Mouse (Mus musculus) midbrain, embryonic 13.5 days (tissue): ENCODE measurements around the gene Pick1. TPM values are rescaled to one million over a fixed set of nuclear protein-coding genes. Genes with fewer than 3 reads are reported as not detected.
A peak's percentile ranks its signal among the peaks of the same experiment; 100 is the strongest.

Experiments
- ATAC-seq: fragments of 200-750 bp; cut with Nextera tagmentation; 2 replicates; pipeline ENCODE4 v1.8.0; 2017; ENCODE audit warnings: mild to moderate bottlenecking, moderate TSS enrichment, moderate library complexity
- H3K27ac ChIP-seq: fragments of 300-500 bp; sonication (generic); 2 replicates; pipeline ENCODE4 v1.5.1; 2015; ENCODE audit warnings: inconsistent platforms, mild to moderate bottlenecking, moderate library complexity
- H3K27me3 ChIP-seq: fragments of 300-500 bp; sonication (generic); 2 replicates; pipeline ENCODE4 v1.6.1; 2015; ENCODE audit warnings: mild to moderate bottlenecking, inconsistent platforms
- H3K36me3 ChIP-seq: fragments of 300-500 bp; sonication (generic); 2 replicates; pipeline ENCODE4 v1.6.1; 2015; ENCODE audit warnings: mild to moderate bottlenecking, inconsistent platforms
- H3K4me1 ChIP-seq: fragments of 300-500 bp; sonication (generic); replicated peaks from 2 replicates; pipeline ENCODE4 v1.6.1; 2015; ENCODE audit warnings: inconsistent platforms
- H3K4me2 ChIP-seq: fragments of 300-500 bp; sonication (generic); replicated peaks from 2 replicates; pipeline ENCODE4 v1.6.1; 2015; ENCODE audit warnings: moderate library complexity, mild to moderate bottlenecking, inconsistent platforms
- H3K4me3 ChIP-seq: fragments of 300-500 bp; sonication (generic); replicated peaks from 2 replicates; pipeline ENCODE4 v1.5.1; 2015; ENCODE audit warnings: mild to moderate bottlenecking, inconsistent platforms
- H3K9ac ChIP-seq: fragments of 300-500 bp; sonication (generic); replicated peaks from 2 replicates; pipeline ENCODE4 v1.6.1; 2015; ENCODE audit warnings: mild to moderate bottlenecking, inconsistent platforms
- H3K9me3 ChIP-seq: fragments of 300-500 bp; sonication (generic); 2 replicates; pipeline ENCODE4 v1.6.1; 2016; ENCODE audit warnings: mild to moderate bottlenecking, inconsistent platforms
- WGBS: fragments of 180-500 bp; shearing (Covaris S2); methylation state at CpG from one replicate; pipeline ENCODE4 v1.1.7; 2015; 5-methylcytosine and 5-hydroxymethylcytosine counted together
- polyA plus RNA-seq: library from polyadenylated mRNA; unstranded; fragments of >200 nt; fragmentation: Nextera tagmentation; extraction: Ambion mirVana; gene quantifications from 2 replicates; pipeline ENCODE4 v1.2.1, GENCODE M21; 2015

Pick1 gene
- polyA plus RNA-seq, 1 experiment from 2014 or later = 86.8 TPM

DNA sequence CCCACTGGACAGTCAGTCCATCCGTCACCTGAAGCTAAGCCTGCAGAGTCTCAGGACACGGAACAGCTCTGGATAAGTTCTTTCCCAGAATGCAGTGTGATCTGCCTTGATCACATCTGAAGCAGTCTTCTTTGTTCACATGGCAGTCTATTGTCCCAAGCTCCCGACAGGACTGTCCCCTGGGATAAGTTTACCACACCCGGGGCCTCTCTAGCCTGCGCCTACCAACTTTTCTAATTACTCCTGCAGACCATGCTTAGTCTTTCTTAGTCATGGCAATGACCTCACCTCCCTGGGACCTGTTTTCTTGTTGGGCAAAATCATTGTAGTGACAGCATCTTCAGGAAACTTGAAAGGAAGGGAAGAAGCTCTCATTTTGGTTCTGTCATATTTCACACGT, 9.1 kb downstream of the Pick1 start:
- Histone ChIP-seq H3K4me2 (no peak overlapping the region), H3K9ac (no peak overlapping the region), H3K4me1 (no peaks in the 10 kb centered on the region), H3K27me3 (no peaks in the 10 kb centered on the region), H3K4me3 (no peak overlapping the region), H3K36me3 (peaks cover 85% of the 10 kb centered on the region), H3K9me3 (no peaks in the 10 kb centered on the region), H3K27ac (no peak overlapping the region)
- ATAC-seq = no peak
- WGBS = 72% methylated on average over 6 of the region's 6 CpGs

DNA sequence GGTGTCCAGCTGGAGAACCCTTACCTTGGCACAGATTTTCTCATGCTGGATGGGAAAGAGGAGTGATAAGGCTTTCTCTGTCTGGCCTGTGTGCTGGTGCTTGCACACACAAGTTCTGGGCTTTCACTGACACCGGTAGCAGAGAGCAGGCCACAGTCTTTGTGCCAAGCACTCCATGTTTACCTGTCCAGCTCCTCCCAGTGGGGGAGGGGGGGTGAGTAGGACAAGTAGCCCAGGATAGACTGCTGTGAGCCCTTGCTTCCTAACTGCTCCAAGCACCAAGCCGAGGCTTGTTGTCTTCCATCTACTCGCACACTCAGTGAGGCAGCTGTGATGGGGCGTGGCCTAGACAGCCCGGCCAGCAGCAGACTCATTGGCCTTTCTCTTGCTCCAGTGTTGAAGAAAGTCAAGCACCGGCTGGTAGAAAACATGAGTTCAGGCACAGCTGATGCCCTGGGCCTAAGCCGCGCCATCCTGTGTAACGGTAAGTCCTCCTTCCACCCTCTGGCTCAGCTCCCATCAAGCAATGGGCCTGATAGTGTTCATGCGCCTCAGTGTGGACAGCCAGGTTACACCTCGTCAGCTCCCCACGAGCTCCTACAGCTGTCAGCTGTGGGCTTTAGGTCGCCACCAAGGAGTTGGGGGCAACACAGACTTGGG, 13.7 kb downstream of the Pick1 start:
- Histone ChIP-seq H3K9me3 (no peaks in the 10 kb centered on the region), H3K36me3 (peaks cover 80% of the 10 kb centered on the region), H3K27ac (peak overlapping the region; percentile 6; the same call in 1 of the 2 replicates), H3K9ac (no peak overlapping the region), H3K4me1 (peaks cover 2% of the 10 kb centered on the region; the same call in 1 of the 2 replicates), H3K4me3 (no peak overlapping the region), H3K27me3 (no peaks in the 10 kb centered on the region), H3K4me2 (no peak overlapping the region)
- WGBS = 75% methylated on average over 13 of the region's 13 CpGs
- ATAC-seq = peak; percentile 48; the same call in 1 of the 2 replicates

DNA sequence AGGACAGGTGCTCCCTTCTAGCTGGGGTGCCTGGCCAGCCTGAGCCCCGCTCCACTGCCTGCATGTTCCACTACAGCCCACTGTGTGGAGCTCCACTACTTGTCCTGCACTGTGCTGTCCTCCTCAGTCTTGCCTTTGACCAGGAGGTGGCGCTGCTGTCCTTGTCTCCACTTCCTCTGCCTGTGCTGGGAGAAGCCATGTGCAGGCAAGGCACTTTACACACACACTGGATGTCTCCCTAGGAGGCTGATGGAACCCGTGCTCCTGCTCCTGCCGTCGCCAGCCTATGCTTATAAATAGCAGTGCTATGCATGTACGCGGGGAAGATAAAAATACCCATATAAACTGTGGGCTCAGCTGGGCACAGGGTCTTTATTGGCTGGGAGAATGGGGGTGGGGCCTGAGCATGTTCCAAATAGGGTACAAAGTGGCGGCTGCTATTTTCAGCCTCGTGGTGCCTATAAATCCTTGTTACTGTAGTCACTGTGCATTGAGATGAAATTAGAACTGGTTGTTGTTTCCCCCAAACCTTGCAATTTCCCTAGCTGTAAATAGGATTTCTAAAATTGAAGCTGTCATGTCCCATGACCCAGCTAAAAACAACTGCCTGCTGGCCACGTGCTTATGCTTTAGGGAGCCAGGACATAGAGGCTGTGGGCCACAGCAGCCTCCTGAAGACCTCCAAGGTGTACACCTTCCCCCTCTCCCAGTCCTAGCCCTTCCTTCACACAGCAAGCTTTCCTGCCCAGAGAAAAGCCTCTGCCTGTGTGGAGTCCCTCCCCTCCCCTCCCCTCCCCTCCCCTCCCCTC, 14.5 kb downstream of the Pick1 start:
- Histone ChIP-seq H3K36me3 (peaks cover 80% of the 10 kb centered on the region), H3K4me2 (no peak overlapping the region), H3K27me3 (no peaks in the 10 kb centered on the region), H3K27ac (0 out of 2 replicates have a peak overlapping the region, but pooled peaks have one; percentile 39), H3K4me3 (no peak overlapping the region), H3K9me3 (no peaks in the 10 kb centered on the region), H3K9ac (no peak overlapping the region; the same call in 1 of the 2 replicates), H3K4me1 (peaks cover 2% of the 10 kb centered on the region; the same call in 1 of the 2 replicates)
- peak; percentile 98 for ATAC-seq
- 21% methylated on average over 10 of the region's 10 CpGs for WGBS

DNA sequence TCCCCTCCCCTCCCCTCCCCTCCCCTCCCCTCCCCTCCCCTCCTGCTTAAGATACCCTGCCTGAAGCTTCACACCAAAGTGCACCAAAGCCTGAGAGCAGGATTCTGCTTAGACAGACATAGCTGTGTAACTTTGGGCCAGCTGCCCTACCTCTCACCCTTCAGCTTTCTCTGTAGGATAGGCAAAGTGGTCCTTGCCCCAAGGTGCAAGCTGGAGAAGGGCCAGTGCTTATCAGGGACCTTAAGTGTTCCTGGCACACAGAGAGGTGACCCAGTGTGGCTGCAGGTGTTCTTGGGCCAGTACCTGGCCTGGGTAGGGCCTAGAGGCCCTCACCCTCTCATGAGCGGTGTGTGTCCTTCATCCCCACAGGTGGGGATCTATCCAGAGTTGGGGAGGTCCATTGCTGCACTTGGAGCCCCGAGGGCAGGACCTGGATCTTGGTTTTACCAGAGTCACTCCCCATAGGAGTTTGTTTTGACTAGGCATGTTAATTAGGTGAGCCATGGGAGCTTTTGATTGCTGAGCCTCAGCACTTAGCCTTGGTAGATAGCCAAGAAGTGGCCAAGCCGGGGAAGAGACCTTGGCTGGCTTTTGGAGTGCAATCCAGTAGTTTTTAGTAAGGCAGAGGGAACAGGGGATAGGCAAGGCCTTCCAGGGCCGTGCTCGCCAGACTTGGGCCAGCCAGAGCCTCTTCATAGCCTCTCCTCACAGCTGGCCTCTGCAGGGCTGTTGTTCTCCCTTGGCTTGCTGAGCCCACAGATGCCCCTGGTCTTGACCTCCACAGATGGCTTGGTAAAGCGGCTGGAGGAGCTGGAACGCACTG, 15.3 kb downstream of the Pick1 start:
- Histone ChIP-seq H3K36me3 (peaks cover 80% of the 10 kb centered on the region), H3K9me3 (no peaks in the 10 kb centered on the region), H3K9ac (peak overlapping the region; percentile 29; the same call in 1 of the 2 replicates), H3K4me2 (no peak overlapping the region), H3K4me1 (peaks cover 2% of the 10 kb centered on the region; the same call in 1 of the 2 replicates), H3K4me3 (no peak overlapping the region), H3K27me3 (no peaks in the 10 kb centered on the region), H3K27ac (no peak overlapping the region; the same call in 1 of the 2 replicates)
- 77% methylated on average over 7 of the region's 7 CpGs for whole genome bisulfite sequencing
- ATAC-seq = no peak

DNA sequence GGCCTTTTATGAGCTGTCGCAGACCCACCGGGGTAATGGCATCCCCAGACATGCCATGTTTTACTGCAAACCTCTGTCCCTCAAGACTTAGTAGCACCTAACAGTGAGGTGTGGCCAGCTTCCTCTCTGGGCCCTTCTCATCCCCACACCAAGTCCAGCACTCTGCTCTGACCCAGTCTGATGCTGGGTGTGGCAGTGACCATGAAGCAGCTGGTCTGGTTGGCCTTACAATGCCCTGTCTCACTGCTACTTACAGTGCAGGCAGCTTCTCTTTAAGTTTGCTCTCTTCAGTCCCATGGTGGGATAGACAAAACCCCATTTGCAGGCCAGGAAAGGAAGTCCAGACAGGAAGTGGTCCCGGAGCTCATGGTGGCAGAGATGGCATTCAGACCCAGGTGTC, 16.3 kb downstream of the Pick1 start:
- H3K4me2 ChIP-seq = no peak overlapping the region
- WGBS = 93% methylated on average over 3 of the region's 3 CpGs

DNA sequence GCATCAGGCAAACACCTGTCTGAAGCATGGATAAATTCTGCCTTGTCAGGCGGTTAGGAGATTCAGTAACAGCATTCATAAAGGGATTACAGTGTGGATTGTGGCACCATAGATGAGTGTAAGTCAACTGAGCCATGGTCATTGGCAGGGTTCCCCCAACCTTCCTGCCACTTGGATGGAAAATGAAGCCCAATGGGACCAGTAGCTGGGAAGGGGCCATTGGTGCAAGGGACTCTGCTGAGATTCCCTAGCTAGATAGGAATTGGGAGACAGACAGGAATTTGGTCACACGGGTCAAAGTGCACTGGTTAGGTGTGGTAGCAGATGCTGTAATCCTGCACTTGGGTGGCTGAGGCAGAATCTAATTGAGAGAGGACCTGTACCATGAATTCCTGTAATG, 21.3 kb downstream of the Pick1 start:
- peaks cover 45% of the 10 kb centered on the region for H3K36me3 ChIP-seq
- peaks cover 12% of the 10 kb centered on the region for H3K4me1 ChIP-seq
- peaks cover 49% of the 10 kb centered on the region for H3K27me3 ChIP-seq
- H3K27ac ChIP-seq = no peak overlapping the region
- no peak for ATAC-seq
- WGBS = 80% methylated on average over 2 of the region's 2 CpGs
- H3K9ac ChIP-seq = no peak overlapping the region
- no peak overlapping the region for H3K4me2 ChIP-seq
- no peak overlapping the region for H3K4me3 ChIP-seq
- no peaks in the 10 kb centered on the region for H3K9me3 ChIP-seq

More for the DNA sequence above, 16.3 kb downstream of the Pick1 start:
- Histone ChIP-seq H3K36me3 (peaks cover 76% of the 10 kb centered on the region), H3K27me3 (peaks cover 1% of the 10 kb centered on the region; the same call in 1 of the 2 replicates), H3K27ac (no peak overlapping the region), H3K9me3 (no peaks in the 10 kb centered on the region), H3K9ac (no peak overlapping the region), H3K4me3 (no peak overlapping the region), H3K4me1 (peaks cover 2% of the 10 kb centered on the region; the same call in 1 of the 2 replicates)
- no peak for ATAC-seq

DNA sequence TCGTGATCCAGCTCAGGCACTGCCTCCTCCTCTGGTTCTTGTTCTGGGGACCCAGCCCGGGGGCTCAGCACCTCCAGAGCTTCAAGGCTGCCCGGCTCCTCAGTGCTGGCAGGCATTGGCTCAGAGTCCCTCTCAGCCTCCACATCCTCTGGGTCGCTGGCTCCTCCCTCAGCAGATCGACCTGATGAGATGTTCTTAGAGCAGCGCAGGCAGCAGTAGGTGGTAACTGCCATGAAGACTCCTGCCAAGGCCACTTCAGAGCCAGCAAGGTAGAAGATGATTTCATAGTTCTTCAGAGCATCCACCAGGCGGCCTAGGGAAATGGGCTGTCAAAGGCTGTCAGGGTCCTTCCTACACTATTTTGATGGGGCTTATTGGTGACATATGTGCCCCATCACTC, 22.2 kb downstream of the Pick1 start:
- 59% methylated on average over 7 of the region's 7 CpGs for WGBS
- peaks cover 51% of the 10 kb centered on the region for H3K27me3 ChIP-seq
- H3K36me3 ChIP-seq = peaks cover 35% of the 10 kb centered on the region
- H3K4me1 ChIP-seq = peaks cover 12% of the 10 kb centered on the region
- H3K4me2 ChIP-seq = peak overlapping the region; percentile 67; the same call in 1 of the 2 replicates
- no peak overlapping the region for H3K9ac ChIP-seq
- no peak overlapping the region for H3K27ac ChIP-seq
- no peak overlapping the region for H3K4me3 ChIP-seq
- ATAC-seq = no peak
- H3K9me3 ChIP-seq = no peaks in the 10 kb centered on the region

DNA sequence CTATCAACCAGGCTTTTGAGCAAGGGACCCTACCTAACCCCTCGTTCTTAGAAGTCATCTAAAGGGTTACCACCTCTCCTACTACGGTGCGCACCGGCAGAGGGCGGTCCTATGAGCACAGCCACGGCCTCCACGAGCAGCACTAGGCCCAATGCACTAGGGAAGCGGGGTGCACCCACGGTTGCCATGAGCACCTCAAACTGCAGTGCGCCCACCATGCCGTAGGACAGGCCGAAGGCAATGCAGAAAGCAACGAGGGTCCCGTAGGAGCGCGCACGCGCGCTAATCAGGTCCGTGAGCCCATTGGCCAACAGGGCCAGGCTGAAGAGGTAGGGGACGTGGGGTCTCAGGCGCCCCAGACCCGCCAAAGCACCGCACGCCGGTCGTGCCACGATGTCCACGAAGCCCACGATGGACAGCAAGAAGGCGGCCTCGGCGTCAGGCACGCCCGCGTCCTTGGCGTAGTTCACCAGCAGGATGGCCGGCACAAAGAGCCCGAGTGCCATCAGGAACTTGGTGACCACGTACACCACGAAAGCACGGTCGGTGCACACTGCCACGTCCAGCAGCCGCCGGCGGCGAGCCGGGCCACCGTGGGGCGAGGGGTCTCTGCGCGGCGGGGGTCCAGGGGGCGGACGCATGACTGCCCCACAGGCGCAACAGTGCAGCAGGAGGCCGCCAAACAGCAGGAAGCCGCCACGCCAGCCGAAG, 23.0 kb downstream of the Pick1 start:
- Histone ChIP-seq H3K4me3 (peak overlapping the region; percentile 39), H3K4me1 (peaks cover 12% of the 10 kb centered on the region), H3K27ac (no peak overlapping the region), H3K9ac (peak overlapping the region; percentile 59), H3K27me3 (peaks cover 51% of the 10 kb centered on the region), H3K9me3 (no peaks in the 10 kb centered on the region), H3K36me3 (peaks cover 28% of the 10 kb centered on the region), H3K4me2 (peak overlapping the region; percentile 67)
- 2% methylated on average over 61 of the region's 61 CpGs for WGBS
- peak; percentile 63 for ATAC-seq

DNA sequence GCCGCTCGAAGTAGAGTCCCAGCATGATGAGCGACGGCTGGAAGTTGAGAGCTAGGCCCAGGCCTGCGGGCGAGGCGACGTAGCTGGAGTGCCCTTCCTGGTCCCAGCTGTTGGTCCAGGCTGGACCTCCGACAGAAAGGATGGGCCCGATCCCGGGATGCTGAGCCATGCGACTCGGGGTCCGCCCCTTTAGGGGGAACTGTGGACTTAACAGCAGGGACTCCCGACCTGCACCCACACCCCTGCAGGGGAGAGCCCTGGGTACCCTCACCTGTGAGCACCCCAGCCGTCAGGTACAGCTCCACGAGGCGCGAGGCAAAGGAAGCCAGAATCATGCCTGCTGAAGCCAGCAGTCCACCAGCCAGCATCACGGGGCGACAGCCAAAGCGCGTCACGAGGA, 23.6 kb downstream of the Pick1 start:
- H3K27me3 ChIP-seq = peaks cover 51% of the 10 kb centered on the region
- H3K4me2 ChIP-seq = peak overlapping the region; percentile 67
- peak overlapping the region; percentile 39 for H3K4me3 ChIP-seq
- no peaks in the 10 kb centered on the region for H3K9me3 ChIP-seq
- no peak overlapping the region for H3K27ac ChIP-seq
- H3K36me3 ChIP-seq = peaks cover 23% of the 10 kb centered on the region
- H3K9ac ChIP-seq = peak overlapping the region; percentile 59; the same call in 1 of the 2 replicates
- 32% methylated on average over 24 of the region's 24 CpGs for WGBS
- ATAC-seq = peak; percentile 17; the same call in 1 of the 2 replicates
- H3K4me1 ChIP-seq = peaks cover 12% of the 10 kb centered on the region

DNA sequence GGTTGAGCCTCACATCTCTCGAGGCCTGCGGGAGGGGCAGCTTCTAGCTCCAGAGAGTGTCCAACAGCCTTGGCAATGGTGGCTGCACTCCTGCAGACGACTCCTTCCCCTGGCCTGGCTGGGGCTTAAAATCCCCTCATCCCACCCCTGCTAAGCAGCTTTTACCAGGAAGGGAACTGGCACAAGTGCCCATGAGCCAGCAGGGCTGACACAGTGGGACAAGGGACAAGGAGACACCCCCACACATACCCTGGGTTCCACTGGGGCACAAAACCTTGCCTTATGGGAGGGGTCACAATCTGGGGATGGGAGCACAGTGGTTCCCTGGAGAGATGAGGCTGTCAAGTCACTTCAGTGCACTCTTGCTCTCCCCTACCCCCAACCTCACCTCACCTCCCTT, 25.7 kb downstream of the Pick1 start, which contains the start of gene Slc16a8:
Slc16a8 (minus strand) TSS at position 101 of the 400 bp plus-strand sequence.
- WGBS = 27% methylated on average over 3 of the region's 3 CpGs
- ATAC-seq = no peak
- Histone ChIP-seq H3K27ac (no peak within 1 kb of the TSS), H3K4me3 (no peak within 1 kb of the TSS), H3K4me2 (no peak within 1 kb of the TSS), H3K9me3 (no peaks in the 10 kb centered on the region), H3K27me3 (peaks cover 65% of the 10 kb centered on the region), H3K36me3 (peaks cover 3% of the 10 kb centered on the region; the same call in 1 of the 2 replicates), H3K4me1 (peaks cover 12% of the 10 kb centered on the region), H3K9ac (no peak within 1 kb of the TSS)

DNA sequence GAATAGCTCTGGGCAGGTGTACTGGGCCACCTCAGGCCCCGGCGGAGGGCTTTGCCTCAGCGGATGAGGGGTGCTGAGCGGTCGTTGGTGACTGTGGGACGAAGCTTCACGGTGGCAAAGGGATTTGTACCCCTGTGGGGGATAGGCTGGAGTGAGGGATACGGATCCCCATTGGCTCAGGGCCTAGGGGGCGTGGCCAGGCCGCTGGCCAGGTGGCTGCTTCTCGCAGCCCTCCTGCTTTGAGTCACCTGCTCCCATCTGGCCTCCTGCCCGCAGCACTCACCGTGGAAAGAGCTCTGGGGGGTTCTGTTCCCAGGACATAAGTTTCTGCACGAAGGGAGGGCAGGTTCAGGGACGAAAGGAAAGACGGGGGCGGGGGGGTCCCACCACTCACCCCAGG, 29.5 kb downstream of the Pick1 start:
- Histone ChIP-seq H3K9me3 (no peaks in the 10 kb centered on the region), H3K4me3 (no peak overlapping the region), H3K27ac (no peak overlapping the region), H3K4me1 (peaks cover 19% of the 10 kb centered on the region), H3K4me2 (no peak overlapping the region), H3K36me3 (no peaks in the 10 kb centered on the region), H3K9ac (no peak overlapping the region), H3K27me3 (peaks cover 69% of the 10 kb centered on the region)
- no peak for ATAC-seq
- 40% methylated on average over 17 of the region's 17 CpGs for WGBS
